19 mouse cellular contexts compared by ENCODE assay signal in genomic region chr6:5634222-5634621, GRCm38 (mm10).
"Had no signal": no experiment of that assay in that cellular context is flagged by ENCODE, and none has a peak within 500 bp of the region (broad histone marks: within the 10 kb centered on the region; RNA-seq: fewer than 3 reads in every experiment).

No protein-coding gene starts in this region.

- H3K9me3 ChIP-seq: midbrain, embryonic 10.5 days; midbrain, embryonic 12.5 days; neural tube, embryonic 13.5 days; neural tube, embryonic 15.5 days had no signal

- H3K27me3 ChIP-seq: midbrain, embryonic 12.5 days; neural tube, embryonic 13.5 days; neural tube, embryonic 15.5 days had no signal

- H3K27ac ChIP-seq: midbrain, embryonic 10.5 days; midbrain, embryonic 12.5 days; neural tube, embryonic 13.5 days; neural tube, embryonic 15.5 days had no signal

- H3K9ac ChIP-seq: lung, embryonic 14.5 days; midbrain, embryonic 12.5 days; neural tube, embryonic 13.5 days; neural tube, embryonic 15.5 days had no signal

- DNase-seq: lung, adult 18-20 months; lung, embryonic 14.5 days; lung, postnatal 10 days; lung, postnatal 4 days; midbrain, embryonic 14.5 days; retina, postnatal 1 day; right cerebral cortex, adult 18-20 months; right cerebral cortex, postnatal 25 days; right cerebral cortex, postnatal 4 days; spleen, adult 18-20 months; thymus, adult 2 months; thymus, postnatal 25 days; thymus, postnatal 4 days had no signal

- H3K4me1 ChIP-seq: midbrain, embryonic 10.5 days; midbrain, embryonic 12.5 days; neural tube, embryonic 13.5 days had no signal

- H3K36me3 ChIP-seq: midbrain, embryonic 10.5 days; midbrain, embryonic 12.5 days; neural tube, embryonic 13.5 days; neural tube, embryonic 15.5 days had no signal

- H3K4me2 ChIP-seq: lung, embryonic 14.5 days; midbrain, embryonic 12.5 days; neural tube, embryonic 13.5 days; neural tube, embryonic 15.5 days had no signal

- ATAC-seq: midbrain, embryonic 16.5 days had no signal

- H3K4me3 ChIP-seq: midbrain, embryonic 10.5 days; midbrain, embryonic 12.5 days; myocyte; neural tube, embryonic 13.5 days; neural tube, embryonic 15.5 days had no signal
